Mouse (Mus musculus) CD4-positive naive resting alpha-beta T cell, adult 57 days (primary cell): ENCODE measurements around the gene Shb. TPM values are rescaled to one million over a fixed set of nuclear protein-coding genes. Genes with fewer than 3 reads are reported as not detected.

ENCODE experiments used
- total RNA-seq: library from RNA; stranded (reverse); gene quantifications from one replicate; pipeline ENCODE4 v1.2.4, GENCODE M21; 2023

The Shb gene
- 2.9 TPM for total RNA-seq

DNA sequence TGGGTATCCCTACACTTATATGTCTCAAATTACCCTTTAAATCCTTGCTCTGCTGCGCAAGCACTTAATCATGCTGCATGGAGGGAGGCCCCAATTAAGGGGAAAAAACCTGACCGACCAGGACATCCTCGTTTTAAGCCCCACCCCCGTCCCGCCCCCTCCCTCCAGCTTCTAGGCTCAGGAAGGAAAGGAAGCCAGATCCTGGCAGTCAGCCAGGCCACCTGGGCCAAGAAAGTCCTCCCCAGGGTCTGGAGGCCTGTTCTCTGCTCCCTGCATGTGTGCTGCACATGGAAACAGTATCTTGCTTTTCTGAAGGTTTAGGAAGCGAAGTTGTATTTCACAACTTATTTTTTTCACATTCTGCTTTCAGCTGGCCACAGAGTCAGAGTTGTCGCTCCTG is at the start of gene Shb:
Gene Shb, minus strand, starts transcription at position 96 of the 400 bp plus-strand sequence.

GRCm38 (mm10) chr4:45408427-45409132 is 123.7 kb downstream of the Shb start, which contains the start of gene Slc25a51:
TSS of gene Slc25a51 (minus strand) at chr4:45408766.

Other genes starting within 250 kb of the Shb start
- 11.5 TPM for gene Trmt10b, start 235.3 kb downstream of the Shb start, total RNA-seq
- 21.8 TPM for gene Dcaf10, start 190.4 kb downstream of the Shb start, total RNA-seq
- gene Exosc3, start 189.7 kb downstream of the Shb start, total RNA-seq = 43.2 TPM
- gene Slc25a51, start 123.7 kb downstream of the Shb start, total RNA-seq = 73.4 TPM